Mouse (Mus musculus): Measurements from ENCODE around the gene Clic5.

Gene Clic5

DNA sequence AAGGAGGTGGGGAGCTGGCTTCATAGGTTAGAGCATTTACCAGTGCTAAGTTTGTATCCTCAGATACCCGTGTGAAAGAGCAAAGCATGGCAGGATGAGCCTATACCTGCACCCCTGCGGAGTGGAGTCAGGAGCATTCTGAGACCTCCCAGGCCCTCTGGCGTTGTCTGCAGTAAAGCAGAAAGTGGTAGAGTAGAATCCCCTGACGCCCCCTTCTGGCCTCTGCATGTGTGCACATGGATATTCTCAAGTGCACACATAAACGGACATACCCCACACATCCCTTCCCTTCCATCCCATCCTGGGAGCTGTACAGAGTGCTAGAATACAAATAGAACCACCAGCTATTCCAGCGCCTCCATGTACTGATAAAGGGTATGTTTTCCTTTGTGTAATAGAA lies 70.9 kb downstream of the Clic5 start:
- DNase-seq (ENCODE audit: extremely low spot score, low read depth, low spot score): no peak

GRCm38 (mm10) chr17:44261594-44262202 lies 73.3 kb downstream of the Clic5 start:
- DNase-seq (ENCODE audit: extremely low spot score, low read depth, low spot score): no peak

DNA sequence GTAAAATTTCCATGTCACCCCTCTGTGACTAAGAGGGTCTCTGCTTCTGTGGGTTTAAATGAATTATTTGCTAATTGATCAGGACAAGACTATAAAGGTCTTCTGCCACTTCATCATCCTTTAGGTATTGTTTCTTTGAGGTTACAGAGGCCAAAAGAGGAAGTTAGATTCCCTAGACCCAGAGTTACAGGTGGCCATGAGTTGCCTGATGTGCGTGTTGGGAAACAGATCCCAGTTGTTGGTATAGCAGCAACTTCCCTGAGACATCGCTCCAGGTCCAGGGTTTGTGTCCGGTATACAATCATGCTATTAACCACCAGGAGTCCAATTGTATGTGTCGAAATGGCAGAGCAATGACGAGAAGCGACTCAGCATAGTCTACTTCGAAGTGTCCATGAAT lies 81.7 kb downstream of the Clic5 start:
- no peak for DNase-seq (ENCODE audit: extremely low spot score, low read depth, low spot score)

GRCm38 (mm10) chr17:44271426-44271825 lies 83.0 kb downstream of the Clic5 start:
- no peak for DNase-seq (ENCODE audit: extremely low spot score, low read depth, low spot score)

DNA sequence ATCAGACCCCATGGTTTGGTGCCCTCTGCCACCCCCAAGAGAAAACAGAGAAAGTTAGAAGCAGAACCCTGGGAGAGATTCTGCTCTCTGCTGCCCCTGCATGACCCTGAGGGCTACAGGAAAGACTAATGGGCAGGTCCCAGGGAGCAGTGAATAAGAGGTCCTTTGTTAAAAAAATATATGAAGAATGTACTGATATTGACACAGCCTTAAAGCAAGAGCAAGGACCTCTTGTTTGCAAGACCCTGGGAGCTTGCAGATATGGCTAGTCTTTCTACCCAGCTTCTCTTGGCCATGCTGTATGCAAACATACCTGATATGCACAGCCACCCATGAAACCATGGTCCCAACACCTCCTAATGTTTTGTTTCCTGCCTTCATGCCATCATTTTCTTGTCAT lies 86.4 kb downstream of the Clic5 start:
- no peak for DNase-seq (ENCODE audit: extremely low spot score, low read depth, low spot score)

DNA sequence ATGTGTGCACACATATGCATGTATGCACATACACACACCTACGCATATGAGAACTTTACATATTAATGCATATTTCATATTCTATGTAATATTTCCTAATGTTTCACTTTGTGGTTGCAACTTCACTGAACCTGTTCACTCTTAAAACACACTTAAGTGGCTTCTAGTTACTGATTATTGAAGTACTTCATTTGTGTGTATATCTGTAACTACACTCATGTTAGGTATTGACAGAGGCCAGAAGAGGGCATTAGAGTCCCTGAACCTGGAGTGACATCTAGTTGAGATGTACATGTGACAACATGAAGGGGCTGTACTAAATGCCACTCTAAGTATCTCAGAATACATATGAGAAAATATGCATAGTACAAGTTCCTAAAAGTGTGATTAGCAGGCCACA lies 99.9 kb downstream of the Clic5 start:
- DNase-seq (ENCODE audit: extremely low spot score, low read depth, low spot score): no peak

GRCm38 (mm10) chr17:44297221-44297620 lies 108.8 kb downstream of the Clic5 start:
- DNase-seq (ENCODE audit: extremely low spot score, low read depth, low spot score): no peak

DNA sequence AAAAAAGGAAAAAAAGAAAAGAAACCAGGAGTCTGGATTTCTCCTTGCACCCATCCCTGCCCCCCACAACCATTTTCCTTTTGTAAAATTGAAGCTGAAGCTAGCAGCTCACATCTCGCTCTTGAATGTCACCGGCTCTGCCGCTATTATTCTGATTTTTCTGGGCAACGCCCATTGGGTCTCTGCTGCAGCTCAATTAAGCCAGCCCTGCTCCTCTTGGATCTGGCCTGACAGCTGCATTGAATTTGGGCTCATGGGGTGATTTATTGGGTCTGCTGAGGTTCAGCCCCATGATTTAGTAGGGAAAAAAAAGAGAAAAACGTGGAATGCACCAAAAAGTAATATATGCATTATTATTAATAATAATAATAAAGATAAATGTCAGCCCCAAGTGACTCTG lies 111.9 kb downstream of the Clic5 start:
- DNase-seq (ENCODE audit: extremely low spot score, low read depth, low spot score): peak; percentile 74

GRCm38 (mm10) chr17:44300723-44301122 lies 112.3 kb downstream of the Clic5 start:
- peak; percentile 93 for DNase-seq (ENCODE audit: extremely low spot score, low read depth, low spot score)

DNA sequence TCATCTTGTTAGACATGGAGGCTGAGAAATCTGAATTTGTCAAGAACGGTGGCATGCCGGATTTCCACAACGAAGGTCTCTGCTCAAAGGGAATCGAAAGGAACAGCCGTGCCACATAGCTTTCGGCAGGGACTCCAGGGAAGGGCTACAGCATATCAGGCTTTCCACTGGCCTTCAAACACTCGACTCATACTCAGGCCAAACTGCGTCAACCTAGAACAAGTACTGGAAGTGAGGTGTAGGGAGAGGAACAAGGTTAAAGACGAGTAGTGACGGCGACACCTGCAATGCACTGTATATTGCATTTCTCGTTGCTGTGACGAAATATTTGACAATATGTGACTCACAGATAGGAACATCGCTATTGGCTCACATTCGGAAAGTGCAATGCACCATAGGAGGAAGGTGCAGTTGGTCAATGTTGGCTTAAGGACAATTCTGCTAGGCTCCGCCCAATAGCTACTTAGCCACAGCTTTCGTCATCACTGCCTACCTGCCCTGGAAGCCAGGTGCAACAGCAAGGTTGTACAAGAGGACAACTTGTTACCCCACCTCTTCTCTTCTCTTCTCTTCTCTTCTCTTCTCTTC lies 112.9 kb downstream of the Clic5 start:
- no peak for DNase-seq (ENCODE audit: extremely low spot score, low read depth, low spot score)

GRCm38 (mm10) chr17:44304076-44304475 lies 115.7 kb downstream of the Clic5 start:
- peak; percentile 24 for DNase-seq (ENCODE audit: extremely low spot score, low read depth, low spot score)

DNA sequence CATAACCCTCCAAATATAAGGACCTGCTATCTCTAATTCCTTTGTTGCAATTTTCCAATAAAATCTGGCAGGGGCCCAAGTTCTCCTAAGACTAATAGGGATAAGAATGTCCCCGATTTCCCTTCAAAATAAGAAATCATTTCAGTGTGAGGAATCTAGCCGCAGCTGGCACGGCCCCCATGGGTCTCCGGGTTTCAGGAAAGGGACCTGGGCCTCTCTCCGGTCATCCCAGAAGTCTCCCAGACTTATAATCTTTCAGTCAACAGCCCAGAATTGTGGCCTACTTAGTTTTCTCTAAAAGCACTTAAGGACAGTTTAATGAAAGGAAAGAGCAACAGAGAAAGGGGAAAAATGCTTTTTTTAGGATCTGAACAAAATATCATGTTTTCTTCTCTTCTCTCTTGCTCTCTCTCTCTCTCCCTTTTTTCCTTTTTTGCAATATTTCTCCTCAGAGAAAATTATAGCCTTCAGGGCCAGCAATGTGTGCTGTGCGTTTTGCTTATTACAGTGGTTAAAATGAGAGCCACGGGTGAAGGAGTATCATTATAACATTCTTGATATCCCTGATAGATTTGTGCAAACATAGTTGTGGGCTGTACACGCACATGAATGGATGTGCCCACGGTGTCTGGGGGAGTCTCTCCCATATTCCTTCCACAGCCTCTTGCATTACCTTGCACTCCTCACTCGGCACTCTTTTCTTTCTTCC lies 121.7 kb downstream of the Clic5 start:
- DNase-seq (ENCODE audit: extremely low spot score, low read depth, low spot score): no peak

- no peak for DNase-seq (ENCODE audit: extremely low spot score, low read depth, low spot score)
Observed at GRCm38 (mm10) chr17:44325314-44325713, 136.9 kb downstream of the Clic5 start.

DNA sequence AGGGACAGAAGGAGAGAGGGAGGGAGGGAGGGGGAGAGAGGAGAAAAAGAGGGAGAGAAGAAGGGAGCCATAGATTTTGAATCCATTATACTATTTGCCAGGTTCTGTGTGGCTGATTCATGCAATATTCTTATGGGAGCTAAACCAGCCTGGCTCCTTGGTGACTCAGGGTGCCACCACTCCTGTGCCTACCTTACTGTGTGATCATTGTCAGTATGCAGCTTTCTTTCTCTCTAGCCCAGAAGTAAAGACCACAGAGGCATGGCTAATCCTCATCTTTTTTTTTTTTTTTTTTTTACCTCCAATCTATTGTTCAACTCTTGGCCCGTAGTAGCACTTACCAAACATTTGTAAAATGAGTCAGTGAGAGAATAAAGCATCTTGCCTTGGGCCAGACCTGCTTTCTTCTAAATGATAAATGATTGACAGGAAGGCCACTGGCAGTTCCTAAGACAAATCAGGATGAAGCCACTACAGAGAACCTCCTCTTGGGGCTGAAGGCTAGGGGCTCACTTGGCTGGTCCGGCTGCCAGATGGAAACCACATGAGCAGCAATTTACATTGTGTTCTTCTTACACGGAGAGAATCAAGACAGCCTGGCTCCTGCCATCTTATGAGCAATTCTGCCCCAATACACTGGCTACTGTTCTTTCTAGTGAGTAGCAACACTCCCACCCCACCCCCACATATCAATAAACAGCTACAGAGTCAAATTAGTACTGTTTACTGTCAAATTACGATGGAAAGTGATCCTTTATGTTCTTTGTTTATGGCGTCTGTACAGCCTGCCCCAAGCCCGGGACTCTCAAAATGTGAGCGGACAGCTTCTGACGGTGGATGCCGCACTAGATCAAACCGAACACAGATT lies 139.1 kb downstream of the Clic5 start:
- DNase-seq (ENCODE audit: extremely low spot score, low read depth, low spot score): no peak

DNA sequence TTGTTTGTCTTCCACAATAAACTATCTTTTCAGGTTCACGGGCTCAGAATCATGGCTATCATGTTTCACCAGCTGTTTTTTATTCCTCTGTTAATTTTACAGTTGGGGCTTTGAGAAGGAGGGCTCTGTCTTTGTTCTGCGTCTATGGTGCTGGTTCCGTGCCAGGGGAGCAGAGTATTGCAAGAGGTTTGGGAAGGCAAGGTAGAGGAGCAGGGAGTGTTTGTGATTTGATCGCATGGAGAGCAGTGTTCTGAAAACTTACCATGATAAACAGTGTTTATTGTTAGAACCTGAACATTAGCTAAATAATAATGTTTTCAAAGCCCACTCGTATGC lies 139.7 kb downstream of the Clic5 start:
- no peak for DNase-seq (ENCODE audit: extremely low spot score, low read depth, low spot score)
